Mouse (Mus musculus): ENCODE measurements around the gene Adgra1. TPM values are rescaled to one million over a fixed set of nuclear protein-coding genes. Genes with fewer than 3 reads are reported as not detected.

The Adgra1 gene
- total RNA-seq, 1 experiment, result 0.45 TPM

DNA sequence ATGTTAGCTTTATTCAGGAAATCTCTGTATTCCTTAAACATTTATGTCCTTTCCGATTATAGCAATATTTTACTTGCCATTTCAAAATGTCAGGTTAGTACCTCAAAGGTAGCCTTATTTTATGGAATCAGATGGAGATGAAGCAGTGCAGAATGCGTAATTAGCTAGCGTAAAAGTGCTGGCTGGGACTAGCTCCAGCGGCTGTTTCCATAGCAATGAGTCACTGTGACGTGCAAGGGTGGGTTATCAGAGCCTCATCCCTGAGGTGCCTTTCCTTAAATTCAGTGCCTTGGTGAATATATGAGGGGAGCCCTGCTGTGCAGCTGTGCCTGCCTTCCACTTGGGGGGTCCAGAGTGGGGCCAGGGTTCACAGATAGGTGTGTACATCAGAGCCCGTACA, 17.1 kb downstream of the Adgra1 start:
- H3K9me3 ChIP-seq (ENCODE audit: control insufficient read depth, insufficient read depth, low read depth, low read length), result no peaks in the 10 kb centered on the region
- no peak overlapping the region for H3K9ac ChIP-seq (ENCODE audit: insufficient read depth, low read depth, low read length, poor library complexity, severe bottlenecking)
- no peaks in the 10 kb centered on the region for H3K4me1 ChIP-seq (ENCODE audit: control insufficient read depth in 2 of 2, insufficient read depth in 2 of 2, low read length in 2 of 2, poor library complexity in 1 of 2)
- in situ Hi-C loops (cut with MboI; ENCODE audit: low sequenced_read_pairs in 2 of 2, unreplicated experiment in 2 of 2), result loop anchor here in 1 of 2 experiments (10.0 kb wide), 1 partner anchor 146 kb away; no protein-coding TSS in a partner anchor
- no peak overlapping the region for H3K4me3 ChIP-seq (ENCODE audit: insufficient read depth in 1 of 2, low read depth in 1 of 2, low read length in 2 of 2, poor library complexity in 1 of 2, severe bottlenecking in 1 of 2)
- H3K36me3 ChIP-seq (ENCODE audit: control insufficient read depth, insufficient read depth, low read length, poor library complexity, severe bottlenecking), result no peaks in the 10 kb centered on the region
- TF ChIP-seq HCFC1 (IDR thresholded peaks at IDR 0.05; ENCODE audit: borderline replicate concordance, insufficient read depth, low read length) (no peak), ZC3H11A (IDR thresholded peaks at IDR 0.05; ENCODE audit: borderline replicate concordance, low read depth, low read length) (no peak), ZNF384 (IDR thresholded peaks at IDR 0.05; ENCODE audit: low read depth, low read length) (no peak)
- no peak for DNase-seq (ENCODE audit: low read depth, low spot score)
- H3K27ac ChIP-seq (ENCODE audit: insufficient read depth, low read depth, low read length, poor library complexity, severe bottlenecking), result no peak overlapping the region

DNA sequence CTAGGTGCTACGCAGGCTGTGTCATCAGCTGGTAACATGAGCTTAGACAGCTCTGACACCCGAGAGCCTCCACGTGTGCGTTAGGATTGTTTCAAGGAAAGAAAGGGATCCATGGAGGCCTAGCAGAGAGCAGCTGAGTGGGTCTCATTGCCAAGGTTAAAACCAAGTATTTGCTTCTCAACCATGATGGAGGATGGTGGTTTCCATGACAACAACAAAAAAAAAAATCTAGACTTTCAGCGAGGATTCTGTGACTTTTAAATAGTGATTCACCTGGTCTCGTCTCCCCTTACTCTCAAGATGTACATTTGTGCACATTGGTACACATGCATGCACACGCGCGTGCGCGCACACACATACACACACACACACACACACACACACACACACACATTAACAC, 21.3 kb downstream of the Adgra1 start:
- Histone ChIP-seq H3K9me3 (ENCODE audit: control insufficient read depth, insufficient read depth, low read depth, low read length) (no peaks in the 10 kb centered on the region), H3K27ac (ENCODE audit: insufficient read depth, low read depth, low read length, poor library complexity, severe bottlenecking) (no peak overlapping the region), H3K36me3 (ENCODE audit: control insufficient read depth, insufficient read depth, low read length, poor library complexity, severe bottlenecking) (no peaks in the 10 kb centered on the region), H3K9ac (ENCODE audit: insufficient read depth, low read depth, low read length, poor library complexity, severe bottlenecking) (no peak overlapping the region), H3K4me3 (ENCODE audit: insufficient read depth in 1 of 2, low read depth in 1 of 2, low read length in 2 of 2, poor library complexity in 1 of 2, severe bottlenecking in 1 of 2) (no peak overlapping the region), H3K4me1 (ENCODE audit: control insufficient read depth in 2 of 2, insufficient read depth in 2 of 2, low read length in 2 of 2, poor library complexity in 1 of 2) (no peaks in the 10 kb centered on the region)
- DNase-seq (ENCODE audit: low read depth, low spot score), result no peak
- in situ Hi-C loops (cut with MboI; ENCODE audit: low sequenced_read_pairs in 2 of 2, unreplicated experiment in 2 of 2), result loop anchor here in 1 of 2 experiments (10.0 kb wide), 1 partner anchor 150 kb away; no protein-coding TSS in a partner anchor
- TF ChIP-seq MAFK (IDR thresholded peaks at IDR 0.05; ENCODE audit: insufficient read depth, low read depth, low read length) (no peak), ZNF384 (IDR thresholded peaks at IDR 0.05; ENCODE audit: low read depth, low read length) (no peak), ZC3H11A (IDR thresholded peaks at IDR 0.05; ENCODE audit: borderline replicate concordance, low read depth, low read length) (no peak), CHD2 (IDR thresholded peaks at IDR 0.05; ENCODE audit: low read depth, low read length) (no peak)

DNA sequence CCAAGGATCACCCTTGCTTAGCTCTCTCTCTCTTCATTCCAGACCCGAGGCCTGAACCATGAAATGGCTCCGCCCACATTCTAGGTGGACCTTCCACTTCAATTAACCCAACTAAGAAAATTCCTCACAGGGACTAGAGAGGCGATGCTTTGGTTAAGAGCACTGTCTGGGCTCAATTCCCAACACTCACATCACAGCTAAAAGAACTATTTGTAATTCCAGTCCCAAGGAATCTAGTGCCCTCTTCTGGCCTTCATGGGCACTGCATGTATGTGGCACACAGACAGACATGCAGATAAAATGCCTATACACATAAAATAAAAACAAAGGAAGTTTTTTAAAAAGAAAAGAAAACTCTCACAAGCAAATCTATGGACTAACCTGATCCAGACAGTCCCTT, 27.4 kb downstream of the Adgra1 start:
- Histone ChIP-seq H3K4me1 (ENCODE audit: control insufficient read depth in 2 of 2, insufficient read depth in 2 of 2, low read length in 2 of 2, poor library complexity in 1 of 2) (no peaks in the 10 kb centered on the region), H3K27ac (ENCODE audit: insufficient read depth, low read depth, low read length, poor library complexity, severe bottlenecking) (no peak overlapping the region), H3K36me3 (ENCODE audit: control insufficient read depth, insufficient read depth, low read length, poor library complexity, severe bottlenecking) (no peaks in the 10 kb centered on the region), H3K9ac (ENCODE audit: insufficient read depth, low read depth, low read length, poor library complexity, severe bottlenecking) (no peak overlapping the region), H3K4me3 (ENCODE audit: insufficient read depth in 1 of 2, low read depth in 1 of 2, low read length in 2 of 2, poor library complexity in 1 of 2, severe bottlenecking in 1 of 2) (no peak overlapping the region), H3K9me3 (ENCODE audit: control insufficient read depth, insufficient read depth, low read depth, low read length) (no peaks in the 10 kb centered on the region)
- in situ Hi-C loops (cut with MboI; ENCODE audit: low sequenced_read_pairs in 2 of 2, unreplicated experiment in 2 of 2), result no loop called here
- TF ChIP-seq MAFK (IDR thresholded peaks at IDR 0.05; ENCODE audit: insufficient read depth, low read depth, low read length) (no peak), ZC3H11A (IDR thresholded peaks at IDR 0.05; ENCODE audit: borderline replicate concordance, low read depth, low read length) (peak; percentile 77)
- peak; percentile 56 for DNase-seq (ENCODE audit: low read depth, low spot score)

DNA sequence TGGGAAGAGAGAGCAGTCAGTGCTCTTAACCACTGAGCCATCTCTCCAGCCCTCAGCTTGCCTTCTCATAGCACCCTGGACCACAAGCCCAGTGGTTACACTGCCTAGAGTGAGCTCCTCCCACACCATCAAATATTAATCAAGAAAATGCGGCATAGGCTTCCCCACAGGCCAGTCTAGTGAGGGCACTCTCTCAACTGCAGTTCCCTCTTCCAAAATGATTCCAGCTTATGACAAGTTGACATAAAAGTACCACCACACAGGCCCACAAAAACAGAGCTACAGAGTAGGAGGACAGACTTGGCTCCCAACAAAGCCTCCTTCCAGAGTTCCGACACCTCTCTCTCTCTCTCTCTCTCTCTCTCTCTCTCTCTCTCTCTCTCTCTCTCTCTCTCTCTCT, 29.1 kb downstream of the Adgra1 start:
- no peaks in the 10 kb centered on the region for H3K9me3 ChIP-seq (ENCODE audit: control insufficient read depth, insufficient read depth, low read depth, low read length)
- H3K4me3 ChIP-seq (ENCODE audit: insufficient read depth in 1 of 2, low read depth in 1 of 2, low read length in 2 of 2, poor library complexity in 1 of 2, severe bottlenecking in 1 of 2), result no peak overlapping the region
- no peak for DNase-seq (ENCODE audit: low read depth, low spot score)
- no peaks in the 10 kb centered on the region for H3K36me3 ChIP-seq (ENCODE audit: control insufficient read depth, insufficient read depth, low read length, poor library complexity, severe bottlenecking)
- H3K9ac ChIP-seq (ENCODE audit: insufficient read depth, low read depth, low read length, poor library complexity, severe bottlenecking), result no peak overlapping the region
- TF ChIP-seq ZC3H11A (IDR thresholded peaks at IDR 0.05; ENCODE audit: borderline replicate concordance, low read depth, low read length) (no peak), CHD2 (IDR thresholded peaks at IDR 0.05; ENCODE audit: low read depth, low read length) (no peak), ZNF384 (IDR thresholded peaks at IDR 0.05; ENCODE audit: low read depth, low read length) (no peak), HCFC1 (IDR thresholded peaks at IDR 0.05; ENCODE audit: borderline replicate concordance, insufficient read depth, low read length) (no peak), MAFK (IDR thresholded peaks at IDR 0.05; ENCODE audit: insufficient read depth, low read depth, low read length) (no peak)
- no peak overlapping the region for H3K27ac ChIP-seq (ENCODE audit: insufficient read depth, low read depth, low read length, poor library complexity, severe bottlenecking)
- no peaks in the 10 kb centered on the region for H3K4me1 ChIP-seq (ENCODE audit: control insufficient read depth in 2 of 2, insufficient read depth in 2 of 2, low read length in 2 of 2, poor library complexity in 1 of 2)
- in situ Hi-C loops (cut with MboI; ENCODE audit: low sequenced_read_pairs in 2 of 2, unreplicated experiment in 2 of 2), result no loop called here

DNA sequence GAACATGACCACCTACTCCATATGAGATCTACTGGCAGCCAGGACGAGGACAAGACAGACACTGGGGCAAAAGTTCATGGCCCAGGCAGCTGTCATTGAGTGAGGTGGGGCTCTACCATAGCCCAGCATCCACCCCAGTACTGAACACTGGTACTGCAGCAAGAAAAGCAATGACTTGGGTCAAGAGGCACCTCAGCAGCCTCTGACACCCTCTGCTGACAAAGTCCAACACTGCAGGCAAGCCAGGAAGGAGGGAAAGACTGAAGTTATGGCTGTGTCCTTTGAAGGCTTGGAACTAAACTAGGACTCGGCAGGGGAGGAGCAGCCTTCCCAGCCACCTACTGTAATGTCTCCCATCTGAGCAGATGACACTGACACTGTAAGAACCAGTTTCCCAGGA, 30.3 kb downstream of the Adgra1 start:
- Histone ChIP-seq H3K4me3 (ENCODE audit: insufficient read depth in 1 of 2, low read depth in 1 of 2, low read length in 2 of 2, poor library complexity in 1 of 2, severe bottlenecking in 1 of 2) (no peak overlapping the region), H3K36me3 (ENCODE audit: control insufficient read depth, insufficient read depth, low read length, poor library complexity, severe bottlenecking) (no peaks in the 10 kb centered on the region), H3K27ac (ENCODE audit: insufficient read depth, low read depth, low read length, poor library complexity, severe bottlenecking) (no peak overlapping the region), H3K4me1 (ENCODE audit: control insufficient read depth in 2 of 2, insufficient read depth in 2 of 2, low read length in 2 of 2, poor library complexity in 1 of 2) (no peaks in the 10 kb centered on the region), H3K9ac (ENCODE audit: insufficient read depth, low read depth, low read length, poor library complexity, severe bottlenecking) (no peak overlapping the region), H3K9me3 (ENCODE audit: control insufficient read depth, insufficient read depth, low read depth, low read length) (no peaks in the 10 kb centered on the region)
- in situ Hi-C loops (cut with MboI; ENCODE audit: low sequenced_read_pairs in 2 of 2, unreplicated experiment in 2 of 2), result no loop called here
- DNase-seq (ENCODE audit: low read depth, low spot score), result no peak
- TF ChIP-seq HCFC1 (IDR thresholded peaks at IDR 0.05; ENCODE audit: borderline replicate concordance, insufficient read depth, low read length), result no peak
- TF ChIP-seq ZC3H11A (IDR thresholded peaks at IDR 0.05; ENCODE audit: borderline replicate concordance, low read depth, low read length), result 0 out of 2 replicates have a peak, but pooled peaks have one; percentile 4
- TF ChIP-seq MAFK (IDR thresholded peaks at IDR 0.05; ENCODE audit: insufficient read depth, low read depth, low read length), result no peak
- no peak for TF ChIP-seq CHD2 (IDR thresholded peaks at IDR 0.05; ENCODE audit: low read depth, low read length)

All from ES-E14 (cell line).